Mouse (Mus musculus) adrenal gland, adult 18-20 months (tissue): ENCODE results near the gene Nsmf. TPM values are rescaled to one million over a fixed set of nuclear protein-coding genes. Genes with fewer than 3 reads are reported as not detected.

Experiments used
- DNase-seq, 2 experiments: peaks; one replicate each; pipeline ENCODE4 v3.0.0; 2021 to 2022; ENCODE audit warnings: low spot score in 2 of 2
- long read RNA-seq, 2 experiments: library from polyadenylated mRNA; stranded (forward); transcript quantifications; one replicate each; pipeline ENCODE4 v2.0.0; 2021
- total RNA-seq, 2 experiments: library from RNA; stranded (reverse); gene quantifications; 1 replicate in 1 of 2; 2 replicates in 1 of 2; pipeline ENCODE4 v1.2.3; 2021

The Nsmf gene
- total RNA-seq: 10 to 100 TPM; 43.4 to 55.4 TPM
- long read RNA-seq, experiment 1, transcript Nsmf-201 (15 exons, 2,922 nt): major isoform, 17 of 45 reads
- long read RNA-seq, experiment 1, partial matches to known transcripts: 5 of 45 reads
- long read RNA-seq, experiment 1, other reads (novel, unspliced or antisense): 18 of 45 reads
- long read RNA-seq, experiment 2, transcript Nsmf-201 (15 exons, 2,922 nt): major isoform, 19 of 37 reads
- long read RNA-seq, experiment 2, partial matches to known transcripts: 6 of 37 reads
- long read RNA-seq, experiment 2, other reads (novel, unspliced or antisense): 9 of 37 reads

GRCm38 (mm10) chr2:25054221-25055067, at the start of gene Nsmf:
Gene Nsmf, plus strand, starts transcription at chr2:25054355.
- peak; percentile 85 to 87 for DNase-seq

- no peak for DNase-seq
Observed at GRCm38 (mm10) chr2:25006767-25007166, 47.4 kb upstream of the Nsmf start.

- no peak for DNase-seq
Observed at GRCm38 (mm10) chr2:25008250-25008649, 45.9 kb upstream of the Nsmf start.

- no peak for DNase-seq
Observed at GRCm38 (mm10) chr2:25022678-25023077, 31.5 kb upstream of the Nsmf start.

- no peak for DNase-seq
Observed at GRCm38 (mm10) chr2:25025109-25025508, 29.0 kb upstream of the Nsmf start.

GRCm38 (mm10) chr2:25034994-25035393, 19.2 kb upstream of the Nsmf start:
- no peak for DNase-seq

GRCm38 (mm10) chr2:25040089-25040488, 14.1 kb upstream of the Nsmf start:
- no peak for DNase-seq

GRCm38 (mm10) chr2:25050921-25051320, 3.2 kb upstream of the Nsmf start:
- DNase-seq: no peak

GRCm38 (mm10) chr2:25051450-25051849, 2.7 kb upstream of the Nsmf start:
- DNase-seq: no peak

- no peak for DNase-seq
Observed at GRCm38 (mm10) chr2:25053101-25053500, 1.1 kb upstream of the Nsmf start.

GRCm38 (mm10) chr2:25055068-25055405, 882 bp downstream of the Nsmf start:
- DNase-seq: no peak

- no peak for DNase-seq
Observed at GRCm38 (mm10) chr2:25055409-25056155, 1.4 kb downstream of the Nsmf start.

- no peak for DNase-seq
Observed at GRCm38 (mm10) chr2:25058926-25059325, 4.8 kb downstream of the Nsmf start.

- no peak for DNase-seq
Observed at GRCm38 (mm10) chr2:25063523-25063922, 9.4 kb downstream of the Nsmf start.

GRCm38 (mm10) chr2:25064285-25064684, 10.1 kb downstream of the Nsmf start:
- no peak for DNase-seq

GRCm38 (mm10) chr2:25065537-25065936, 11.4 kb downstream of the Nsmf start:
- DNase-seq: no peak

- no peak for DNase-seq
Observed at GRCm38 (mm10) chr2:25066552-25066951, 12.4 kb downstream of the Nsmf start.

- DNase-seq: no peak
Observed at GRCm38 (mm10) chr2:25069537-25069936, 15.4 kb downstream of the Nsmf start.

GRCm38 (mm10) chr2:25072398-25072797, 18.2 kb downstream of the Nsmf start:
- no peak for DNase-seq

GRCm38 (mm10) chr2:25075506-25075905, 21.4 kb downstream of the Nsmf start:
- no peak for DNase-seq

- no peak for DNase-seq
Observed at GRCm38 (mm10) chr2:25078967-25079366, 24.8 kb downstream of the Nsmf start.

GRCm38 (mm10) chr2:25080076-25080475, 25.9 kb downstream of the Nsmf start, which contains the start of gene Entpd8:
Gene Entpd8, plus strand, starts transcription at chr2:25080304.
- no peak for DNase-seq
